Mouse (Mus musculus) lung, postnatal 0 days (tissue): ENCODE measurements at regions not wholly inside any gene's neighbourhood (a gene's known extent, or its start where the extent isn't known, plus 50 kb on each side); places are given as distances from the start of the nearest gene placed in this dataset.

Source experiments
- ATAC-seq: fragments of 200-750 bp; cut with Nextera tagmentation; 2 replicates; pipeline ENCODE4 v1.8.0; 2017; ENCODE audit warnings: moderate library complexity
- DNase-seq: peaks from one replicate; pipeline ENCODE4 v3.0.0-alpha.2; 2016; ENCODE audit warnings: low spot score
- H3K27ac ChIP-seq: fragments of 300-500 bp; sonication (generic); 2 replicates; pipeline ENCODE4 v1.5.1; 2014; ENCODE audit warnings: antibody characterized with exemption, mild to moderate bottlenecking, low read length, mixed read lengths
- H3K27me3 ChIP-seq: fragments of 300-500 bp; sonication (generic); replicated peaks from 2 replicates; pipeline ENCODE4 v1.6.1; 2014; ENCODE audit warnings: low read length, mixed read lengths; ENCODE audit not compliant: insufficient read depth
- H3K36me3 ChIP-seq: fragments of 300-500 bp; sonication (generic); 2 replicates; pipeline ENCODE4 v1.6.1; 2014; ENCODE audit warnings: low read length, mixed read lengths; ENCODE audit not compliant: insufficient read depth
- H3K4me1 ChIP-seq: fragments of 300-500 bp; sonication (generic); 2 replicates; pipeline ENCODE4 v1.6.1; 2014; ENCODE audit warnings: antibody characterized with exemption, low read depth, low read length, mixed read lengths; ENCODE audit not compliant: insufficient read depth
- H3K4me2 ChIP-seq: fragments of 300-500 bp; sonication (generic); replicated peaks from 2 replicates; pipeline ENCODE4 v1.6.1; 2014; ENCODE audit warnings: low read depth, mild to moderate bottlenecking, low read length, moderate library complexity, mixed read lengths
- H3K4me3 ChIP-seq: fragments of 300-500 bp; sonication (generic); 2 replicates; pipeline ENCODE4 v1.5.1; 2014; ENCODE audit warnings: low read depth, low read length
- H3K9ac ChIP-seq: fragments of 300-500 bp; sonication (generic); replicated peaks from 2 replicates; pipeline ENCODE4 v1.6.1; 2014; ENCODE audit warnings: low read depth, mild to moderate bottlenecking
- H3K9me3 ChIP-seq: fragments of 300-500 bp; sonication (generic); 2 replicates; pipeline ENCODE4 v1.6.1; 2016; ENCODE audit warnings: low read length, mixed read lengths
- CTCF ChIP-seq: IDR thresholded peaks from 2 replicates; pipeline ENCODE4 v1.5.1; 2016; ENCODE audit warnings: antibody characterized with exemption, mild to moderate bottlenecking
- EP300 ChIP-seq: IDR thresholded peaks from 2 replicates; pipeline ENCODE4 v1.6.1; 2016; ENCODE audit warnings: antibody characterized with exemption, mild to moderate bottlenecking, control low read depth
- WGBS: fragments of 180-500 bp; shearing (Covaris S2); extraction: QIAGEN DNeasy Blood & Tissue Kit; methylation state at CpG from one replicate; pipeline ENCODE4 v1.1.7; 2014; 5-methylcytosine and 5-hydroxymethylcytosine counted together

- no peak for TF ChIP-seq CTCF
- H3K27ac ChIP-seq: no peak overlapping the region
- no peak for ATAC-seq
- H3K9me3 ChIP-seq: no peaks in the 10 kb centered on the region
- no peaks in the 10 kb centered on the region for H3K27me3 ChIP-seq
- no peaks in the 10 kb centered on the region for H3K4me1 ChIP-seq
- DNase-seq: no peak
- H3K4me2 ChIP-seq: no peak overlapping the region
- H3K9ac ChIP-seq: no peak overlapping the region
- no peak overlapping the region for H3K4me3 ChIP-seq
- H3K36me3 ChIP-seq: no peaks in the 10 kb centered on the region
These were observed 1478.7 kb upstream of the Gm6569 start for GRCm38 (mm10) chr15:72355626-72356025.

GRCm38 (mm10) chr15:72359636-72360035 lies 1474.7 kb upstream of the Gm6569 start:
- no peak for ATAC-seq
- TF ChIP-seq EP300: no peak
- Histone ChIP-seq H3K9me3 (no peaks in the 10 kb centered on the region), H3K9ac (no peak overlapping the region), H3K4me1 (no peaks in the 10 kb centered on the region), H3K4me3 (no peak overlapping the region), H3K36me3 (no peaks in the 10 kb centered on the region), H3K27me3 (no peaks in the 10 kb centered on the region), H3K4me2 (no peak overlapping the region), H3K27ac (no peak overlapping the region)
- WGBS: 77% methylated on average over 6 of the region's 6 CpGs
- DNase-seq: no peak

- no peak overlapping the region for H3K4me2 ChIP-seq
- no peak overlapping the region for H3K9ac ChIP-seq
- no peak overlapping the region for H3K27ac ChIP-seq
- H3K4me1 ChIP-seq: no peaks in the 10 kb centered on the region
- 100% methylated on average over 3 of the region's 3 CpGs for WGBS
- DNase-seq: no peak
- no peak overlapping the region for H3K4me3 ChIP-seq
- no peak for ATAC-seq
- TF ChIP-seq CTCF (no peak), EP300 (no peak)
- H3K36me3 ChIP-seq: no peaks in the 10 kb centered on the region
- no peaks in the 10 kb centered on the region for H3K27me3 ChIP-seq
- H3K9me3 ChIP-seq: no peaks in the 10 kb centered on the region
These were observed 1474.3 kb upstream of the Gm6569 start for GRCm38 (mm10) chr15:72360049-72360448.

- H3K4me2 ChIP-seq: no peak overlapping the region
- WGBS: 78% methylated on average over 4 of the region's 4 CpGs
- H3K27ac ChIP-seq: no peak overlapping the region
- no peaks in the 10 kb centered on the region for H3K27me3 ChIP-seq
- no peak overlapping the region for H3K4me3 ChIP-seq
- H3K9ac ChIP-seq: no peak overlapping the region
- ATAC-seq: no peak
- H3K4me1 ChIP-seq: no peaks in the 10 kb centered on the region
- DNase-seq: no peak
- no peaks in the 10 kb centered on the region for H3K9me3 ChIP-seq
- H3K36me3 ChIP-seq: no peaks in the 10 kb centered on the region
- no peak for TF ChIP-seq EP300
These were observed 1473.8 kb upstream of the Gm6569 start for GRCm38 (mm10) chr15:72360463-72361030.

- 81% methylated on average over 4 of the region's 4 CpGs for WGBS
- Histone ChIP-seq H3K4me3 (no peak overlapping the region), H3K4me1 (no peaks in the 10 kb centered on the region), H3K4me2 (no peak overlapping the region), H3K36me3 (no peaks in the 10 kb centered on the region), H3K27ac (no peak overlapping the region), H3K9me3 (no peaks in the 10 kb centered on the region), H3K27me3 (no peaks in the 10 kb centered on the region), H3K9ac (no peak overlapping the region)
- no peak for DNase-seq
- TF ChIP-seq EP300 (no peak), CTCF (no peak)
- ATAC-seq: no peak
These were observed 1461.3 kb upstream of the Gm6569 start for GRCm38 (mm10) chr15:72373041-72373440.

GRCm38 (mm10) chr15:72377201-72377600 lies 1457.2 kb upstream of the Gm6569 start:
- Histone ChIP-seq H3K4me3 (no peak overlapping the region), H3K9me3 (no peaks in the 10 kb centered on the region), H3K27me3 (no peaks in the 10 kb centered on the region), H3K36me3 (no peaks in the 10 kb centered on the region), H3K4me1 (no peaks in the 10 kb centered on the region), H3K9ac (no peak overlapping the region), H3K27ac (no peak overlapping the region), H3K4me2 (no peak overlapping the region)
- ATAC-seq (no peak), DNase-seq (no peak)
- TF ChIP-seq CTCF: no peak
- TF ChIP-seq EP300: no peak

GRCm38 (mm10) chr15:72379291-72379690 lies 1455.1 kb upstream of the Gm6569 start:
- H3K9me3 ChIP-seq: no peaks in the 10 kb centered on the region
- H3K4me1 ChIP-seq: no peaks in the 10 kb centered on the region
- 63% methylated on average over 4 of the region's 4 CpGs for WGBS
- DNase-seq (no peak), ATAC-seq (no peak)
- TF ChIP-seq EP300: no peak
- no peak for TF ChIP-seq CTCF
- H3K4me2 ChIP-seq: no peak overlapping the region
- no peak overlapping the region for H3K9ac ChIP-seq
- no peaks in the 10 kb centered on the region for H3K36me3 ChIP-seq
- no peak overlapping the region for H3K4me3 ChIP-seq
- H3K27ac ChIP-seq: no peak overlapping the region
- H3K27me3 ChIP-seq: no peaks in the 10 kb centered on the region
